Mouse (Mus musculus): ENCODE measurements around the gene Shd. TPM values are rescaled to one million over a fixed set of nuclear protein-coding genes. Genes with fewer than 3 reads are reported as not detected.
A peak's percentile ranks its signal among the peaks of the same experiment; 100 is the strongest.

Shd gene
- polyA plus RNA-seq, 1 experiment, result 2.9 TPM

DNA sequence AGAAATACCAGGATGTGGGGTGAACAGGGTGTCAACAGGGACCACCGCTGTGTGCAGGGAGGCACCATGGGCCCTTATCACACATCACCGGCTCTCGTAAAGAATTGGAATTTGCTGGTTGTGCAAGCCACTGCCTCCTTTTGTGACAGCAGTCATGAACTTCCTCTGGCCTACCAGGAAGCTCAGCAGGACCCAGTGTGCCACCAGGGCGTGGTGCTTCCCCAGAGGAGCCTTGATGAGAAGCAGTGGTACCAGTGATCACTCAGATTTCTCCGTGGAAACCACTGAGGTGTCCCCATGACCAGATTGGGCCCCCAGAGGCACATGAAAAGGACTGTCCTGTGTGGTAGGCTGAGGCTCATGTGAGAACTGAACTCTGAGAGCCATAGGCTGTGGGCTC is 53.1 kb downstream of the Shd start:
- TF ChIP-seq FLI1 (IDR thresholded peaks at IDR 0.05; ENCODE audit: low read length) (no peak), GATA1 (IDR thresholded peaks at IDR 0.05; ENCODE audit: borderline replicate concordance, low read length) (no peak)
- Histone ChIP-seq H3K27me3 (replicated peaks) (no peaks in the 10 kb centered on the region), H3K9me3 (no peaks in the 10 kb centered on the region), H3K4me3 (replicated peaks) (peak overlapping the region; percentile 57), H3K4me1 (peaks cover 100% of the 10 kb centered on the region), H3K36me3 (replicated peaks; ENCODE audit: low read length) (peaks cover 99% of the 10 kb centered on the region)

- Histone ChIP-seq H3K4me1 (peaks cover 100% of the 10 kb centered on the region), H3K36me3 (replicated peaks; ENCODE audit: low read length) (peaks cover 99% of the 10 kb centered on the region), H3K27me3 (replicated peaks) (no peaks in the 10 kb centered on the region), H3K9me3 (no peaks in the 10 kb centered on the region), H3K4me3 (replicated peaks) (peak overlapping the region; percentile 83)
- TF ChIP-seq GATA1 (IDR thresholded peaks at IDR 0.05; ENCODE audit: borderline replicate concordance, low read length) (no peak), FLI1 (IDR thresholded peaks at IDR 0.05; ENCODE audit: low read length) (no peak)
These were observed 54.2 kb downstream of the Shd start for GRCm38 (mm10) chr17:56024476-56024875.

- Histone ChIP-seq H3K4me1 (peaks cover 100% of the 10 kb centered on the region), H3K36me3 (replicated peaks; ENCODE audit: low read length) (peaks cover 99% of the 10 kb centered on the region), H3K9me3 (no peaks in the 10 kb centered on the region)
These were observed 54.7 kb downstream of the Shd start for GRCm38 (mm10) chr17:56024931-56025330.

More at GRCm38 (mm10) chr17:56024931-56025330, 54.7 kb downstream of the Shd start:
- Histone ChIP-seq H3K27me3 (replicated peaks) (no peaks in the 10 kb centered on the region), H3K4me3 (replicated peaks) (peak overlapping the region; percentile 83)
- TF ChIP-seq GATA1 (IDR thresholded peaks at IDR 0.05; ENCODE audit: borderline replicate concordance, low read length) (no peak), FLI1 (IDR thresholded peaks at IDR 0.05; ENCODE audit: low read length) (no peak)

Other genes with a start within 250 kb of the Shd start
- gene Adgre4, start 220.5 kb upstream of the Shd start, polyA plus RNA-seq (2012; ENCODE audit: insufficient read depth, low replicate concordance), result not detected in 2 replicates
- 0.16 TPM in 1 of 2 replicates, not detected in the other for gene Zfp119a, start 91.5 kb upstream of the Shd start, polyA plus RNA-seq (2012; ENCODE audit: insufficient read depth, low replicate concordance)
- 0.98 TPM in 1 of 2 replicates, not detected in the other for gene Zfp959, start 78.4 kb upstream of the Shd start, polyA plus RNA-seq (2012; ENCODE audit: insufficient read depth, low replicate concordance)
- 0.12 TPM in 1 of 2 replicates, not detected in the other for gene Zfp119b, start 21.0 kb upstream of the Shd start, polyA plus RNA-seq (2012; ENCODE audit: insufficient read depth, low replicate concordance)
- 114 and 143 TPM in 2 replicates for gene Ebi3, start 17.8 kb upstream of the Shd start, polyA plus RNA-seq (2012; ENCODE audit: insufficient read depth, low replicate concordance)
- gene Yju2, start 11.4 kb upstream of the Shd start, polyA plus RNA-seq (2012; ENCODE audit: insufficient read depth, low replicate concordance), result 15.6 and 33.1 TPM in 2 replicates
- not detected in 2 replicates for gene Fsd1, start 16.0 kb downstream of the Shd start, polyA plus RNA-seq (2012; ENCODE audit: insufficient read depth, low replicate concordance)
- gene Stap2, start 35.1 kb downstream of the Shd start, polyA plus RNA-seq (2012; ENCODE audit: insufficient read depth, low replicate concordance), result 0.21 TPM in 1 of 2 replicates, not detected in the other
- 4.4 and 22.7 TPM in 2 replicates for gene Mpnd, start 35.2 kb downstream of the Shd start, polyA plus RNA-seq (2012; ENCODE audit: insufficient read depth, low replicate concordance)
- 115 and 286 TPM in 2 replicates for gene Sh3gl1, start 66.2 kb downstream of the Shd start, polyA plus RNA-seq (2012; ENCODE audit: insufficient read depth, low replicate concordance)
- gene Chaf1a, start 70.0 kb downstream of the Shd start, polyA plus RNA-seq (2012; ENCODE audit: insufficient read depth, low replicate concordance), result 17.0 and 33.8 TPM in 2 replicates
- 75.0 and 97.7 TPM in 2 replicates for gene Ubxn6, start 104.6 kb downstream of the Shd start, polyA plus RNA-seq (2012; ENCODE audit: insufficient read depth, low replicate concordance)
- 93.5 and 279 TPM in 2 replicates for gene Hdgfl2, start 109.2 kb downstream of the Shd start, polyA plus RNA-seq (2012; ENCODE audit: insufficient read depth, low replicate concordance)
- gene Plin4, start 139.3 kb downstream of the Shd start, polyA plus RNA-seq (2012; ENCODE audit: insufficient read depth, low replicate concordance), result not detected in 2 replicates
- not detected in 2 replicates for gene Plin5, start 147.1 kb downstream of the Shd start, polyA plus RNA-seq (2012; ENCODE audit: insufficient read depth, low replicate concordance)
- 2.7 TPM in 1 of 2 replicates, not detected in the other for gene Lrg1, start 151.5 kb downstream of the Shd start, polyA plus RNA-seq (2012; ENCODE audit: insufficient read depth, low replicate concordance)
- 19.4 and 37.0 TPM in 2 replicates for gene Sema6b, start 169.9 kb downstream of the Shd start, polyA plus RNA-seq (2012; ENCODE audit: insufficient read depth, low replicate concordance)
- gene Tnfaip8l1, start 192.0 kb downstream of the Shd start, polyA plus RNA-seq (2012; ENCODE audit: insufficient read depth, low replicate concordance), result 0.94 and 3.0 TPM in 2 replicates
- gene Mydgf, start 213.5 kb downstream of the Shd start, polyA plus RNA-seq (2012; ENCODE audit: insufficient read depth, low replicate concordance), result 13.4 and 39.8 TPM in 2 replicates
- gene Dpp9, start 248.4 kb downstream of the Shd start, polyA plus RNA-seq (2012; ENCODE audit: insufficient read depth, low replicate concordance), result 55.6 and 60.2 TPM in 2 replicates